Mouse (Mus musculus): Measurements from ENCODE around the gene Ttll5. TPM values are rescaled to one million over a fixed set of nuclear protein-coding genes. Genes with fewer than 3 reads are reported as not detected.
A peak's percentile ranks its signal among the peaks of the same experiment; 100 is the strongest.

Gene Ttll5
- polyA plus RNA-seq, 1 experiment from 2014 or later = 3.7 TPM

DNA sequence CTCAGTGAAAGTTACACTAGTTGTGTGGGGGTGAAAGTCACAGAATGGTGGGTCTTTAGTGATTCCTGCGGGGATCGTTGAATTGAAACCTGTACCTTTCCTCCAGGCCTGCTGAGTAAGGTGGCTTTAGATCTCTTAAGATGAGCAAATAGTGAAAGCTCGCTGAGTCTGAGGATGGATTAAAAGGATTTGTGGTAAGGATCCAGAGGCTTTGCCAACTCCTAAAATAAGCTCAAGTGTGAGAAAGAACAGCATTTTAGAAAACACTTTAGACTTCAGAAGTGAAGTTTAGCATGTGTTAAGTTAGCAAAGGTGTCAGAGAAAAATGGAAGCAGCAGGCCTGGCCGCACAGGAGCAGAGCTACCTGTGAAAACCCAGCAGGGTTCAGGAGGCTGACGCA lies 192.9 kb downstream of the Ttll5 start:
- Histone ChIP-seq H3K27ac (replicated peaks) (no peak overlapping the region), H3K36me3 (ENCODE audit: control insufficient read depth, insufficient read depth, low read length) (no peaks in the 10 kb centered on the region), H3K4me2 (replicated peaks; ENCODE audit: low read depth) (no peak overlapping the region), H3K27me3 (ENCODE audit: control insufficient read depth, insufficient read depth, low read length) (no peaks in the 10 kb centered on the region), H3K9me3 (ENCODE audit: control insufficient read depth, low read length) (no peaks in the 10 kb centered on the region), H3K9ac (ENCODE audit: low read length) (no peak overlapping the region), H3K4me3 (ENCODE audit: low read depth, low read length) (no peak overlapping the region), H3K4me1 (replicated peaks; ENCODE audit: control insufficient read depth, insufficient read depth) (no peaks in the 10 kb centered on the region)
- ATAC-seq (ENCODE audit: low FRiP score, low TSS enrichment) (no peak), DNase-seq (ENCODE audit: low spot score) (no peak)
- 47% methylated on average over 5 of the region's 5 CpGs for WGBS
- TF ChIP-seq EP300 (optimal IDR thresholded peaks at IDR 0.05) = no peak
- TF ChIP-seq CTCF (IDR thresholded peaks at IDR 0.05; ENCODE audit: low read depth) = no peak

DNA sequence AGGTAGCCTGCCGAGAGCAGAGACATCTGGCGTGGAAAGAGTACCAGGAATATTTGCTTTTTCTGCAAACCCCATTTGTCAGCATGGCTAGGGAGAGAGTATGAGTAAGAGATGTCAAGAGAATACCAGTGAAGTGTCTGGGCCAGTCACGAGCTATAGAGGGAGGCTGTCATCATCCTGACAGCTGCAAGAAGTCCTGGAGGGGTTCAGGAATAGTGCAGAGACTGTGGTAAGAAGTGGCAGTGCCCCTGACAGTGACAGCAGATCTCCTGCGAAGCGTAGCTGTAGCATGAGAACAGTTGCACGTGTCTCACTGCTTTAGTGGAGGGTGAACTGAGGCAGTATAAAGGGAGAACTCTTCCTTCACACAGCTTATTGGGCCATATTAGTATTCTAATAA lies 197.1 kb downstream of the Ttll5 start:
- Histone ChIP-seq H3K4me2 (replicated peaks; ENCODE audit: low read depth) (no peak overlapping the region), H3K9me3 (ENCODE audit: control insufficient read depth, low read length) (no peaks in the 10 kb centered on the region), H3K4me3 (ENCODE audit: low read depth, low read length) (no peak overlapping the region), H3K4me1 (replicated peaks; ENCODE audit: control insufficient read depth, insufficient read depth) (peaks cover 3% of the 10 kb centered on the region; the same call in 1 of the 2 replicates), H3K27me3 (ENCODE audit: control insufficient read depth, insufficient read depth, low read length) (no peaks in the 10 kb centered on the region), H3K9ac (ENCODE audit: low read length) (no peak overlapping the region), H3K36me3 (ENCODE audit: control insufficient read depth, insufficient read depth, low read length) (no peaks in the 10 kb centered on the region), H3K27ac (replicated peaks) (no peak overlapping the region)
- DNase-seq (ENCODE audit: low spot score) = no peak
- no peak for ATAC-seq (ENCODE audit: low FRiP score, low TSS enrichment)
- 84% methylated on average over 6 of the region's 6 CpGs for WGBS
- TF ChIP-seq EP300 (optimal IDR thresholded peaks at IDR 0.05) (no peak), CTCF (IDR thresholded peaks at IDR 0.05; ENCODE audit: low read depth) (no peak)

DNA sequence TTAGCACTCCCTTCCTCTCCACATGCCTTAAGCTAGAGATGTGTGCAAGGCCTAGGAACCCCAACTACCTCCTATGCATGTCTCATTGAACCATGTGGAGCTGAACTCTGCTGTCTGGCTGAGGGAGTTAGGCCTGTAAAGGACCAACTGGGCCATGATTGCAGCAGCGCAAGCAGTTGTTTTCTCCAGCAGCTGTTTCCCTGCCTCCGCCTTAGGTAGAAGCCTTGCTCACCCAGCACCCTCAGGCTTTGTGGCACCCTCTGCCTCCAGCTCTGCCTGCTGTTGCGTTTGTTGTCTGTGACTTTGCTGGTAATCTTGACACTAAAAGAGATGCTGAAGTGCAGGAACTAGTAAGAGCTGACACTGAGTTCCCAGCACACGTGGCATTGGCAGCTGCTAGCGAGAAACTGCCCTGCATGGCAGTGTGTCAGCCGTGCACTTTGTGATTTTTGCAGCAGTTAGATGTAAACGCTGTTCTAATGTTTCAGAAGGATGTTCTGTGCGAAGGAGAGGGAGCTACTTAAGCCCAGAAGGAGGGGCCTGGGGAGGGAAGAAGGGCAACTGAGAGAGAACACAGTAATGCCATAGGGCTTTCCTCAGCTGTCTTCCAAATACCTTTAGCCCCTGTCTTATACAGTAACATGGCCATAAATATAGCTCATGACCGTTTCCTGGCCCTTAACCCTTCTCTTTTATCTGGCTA lies 198.0 kb downstream of the Ttll5 start:
- Histone ChIP-seq H3K27ac (replicated peaks) (no peak overlapping the region), H3K9ac (ENCODE audit: low read length) (no peak overlapping the region), H3K4me2 (replicated peaks; ENCODE audit: low read depth) (no peak overlapping the region), H3K4me1 (replicated peaks; ENCODE audit: control insufficient read depth, insufficient read depth) (peaks cover 3% of the 10 kb centered on the region; the same call in 1 of the 2 replicates), H3K27me3 (ENCODE audit: control insufficient read depth, insufficient read depth, low read length) (no peaks in the 10 kb centered on the region), H3K4me3 (ENCODE audit: low read depth, low read length) (no peak overlapping the region), H3K9me3 (ENCODE audit: control insufficient read depth, low read length) (no peaks in the 10 kb centered on the region), H3K36me3 (ENCODE audit: control insufficient read depth, insufficient read depth, low read length) (no peaks in the 10 kb centered on the region)
- DNase-seq (ENCODE audit: low spot score) (no peak), ATAC-seq (ENCODE audit: low FRiP score, low TSS enrichment) (no peak)
- WGBS = 63% methylated on average over 9 of the region's 9 CpGs
- no peak for TF ChIP-seq EP300 (optimal IDR thresholded peaks at IDR 0.05)
- TF ChIP-seq CTCF (IDR thresholded peaks at IDR 0.05; ENCODE audit: low read depth) = no peak

DNA sequence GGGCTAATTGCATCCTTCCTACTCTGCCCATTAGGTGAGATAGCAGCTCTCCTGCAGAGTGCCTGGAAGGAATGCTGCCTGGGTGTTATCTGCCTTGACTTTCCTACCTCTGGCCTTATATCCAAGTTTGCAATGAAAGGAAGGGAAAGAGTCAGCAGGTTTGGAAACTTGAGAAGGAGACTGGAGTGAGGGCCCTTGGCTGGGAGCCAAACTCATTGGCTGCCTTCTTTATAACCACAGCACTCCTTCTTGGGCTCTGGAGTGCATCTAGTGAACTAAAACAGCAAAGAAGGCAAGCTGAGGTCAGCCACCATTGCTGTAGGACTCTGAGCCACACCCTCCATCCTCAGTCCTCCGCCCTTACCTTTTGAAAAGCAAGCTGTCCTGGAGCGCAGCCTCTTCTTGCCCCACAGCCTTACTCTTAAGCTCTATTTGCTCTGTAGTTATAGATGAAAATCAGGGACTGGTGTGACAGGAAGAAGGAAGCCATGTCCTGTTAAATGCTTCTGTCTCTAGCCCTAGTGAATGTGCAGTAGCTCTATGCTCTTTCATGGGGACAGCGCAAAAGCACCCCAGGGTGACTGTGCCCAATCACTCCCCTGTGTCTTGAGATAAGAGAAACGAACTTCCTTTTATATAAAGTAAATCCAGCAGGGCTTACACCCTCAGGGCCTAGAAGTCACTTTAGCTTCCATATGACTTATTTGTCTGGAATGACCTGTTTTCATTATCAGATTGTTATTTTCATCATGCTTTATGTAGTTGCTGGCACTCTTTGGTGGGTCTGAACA lies 198.8 kb downstream of the Ttll5 start:
- Histone ChIP-seq H3K27me3 (ENCODE audit: control insufficient read depth, insufficient read depth, low read length) (no peaks in the 10 kb centered on the region), H3K9ac (ENCODE audit: low read length) (no peak overlapping the region), H3K4me3 (ENCODE audit: low read depth, low read length) (no peak overlapping the region), H3K36me3 (ENCODE audit: control insufficient read depth, insufficient read depth, low read length) (no peaks in the 10 kb centered on the region), H3K4me1 (replicated peaks; ENCODE audit: control insufficient read depth, insufficient read depth) (peaks cover 3% of the 10 kb centered on the region; the same call in 1 of the 2 replicates), H3K4me2 (replicated peaks; ENCODE audit: low read depth) (no peak overlapping the region), H3K9me3 (ENCODE audit: control insufficient read depth, low read length) (no peaks in the 10 kb centered on the region), H3K27ac (replicated peaks) (no peak overlapping the region)
- TF ChIP-seq CTCF (IDR thresholded peaks at IDR 0.05; ENCODE audit: low read depth) (no peak), EP300 (optimal IDR thresholded peaks at IDR 0.05) (no peak)
- no peak for DNase-seq (ENCODE audit: low spot score)
- WGBS = 72% methylated on average over 4 of the region's 4 CpGs
- ATAC-seq (ENCODE audit: low FRiP score, low TSS enrichment) = no peak; the same call in 1 of the 2 replicates

DNA sequence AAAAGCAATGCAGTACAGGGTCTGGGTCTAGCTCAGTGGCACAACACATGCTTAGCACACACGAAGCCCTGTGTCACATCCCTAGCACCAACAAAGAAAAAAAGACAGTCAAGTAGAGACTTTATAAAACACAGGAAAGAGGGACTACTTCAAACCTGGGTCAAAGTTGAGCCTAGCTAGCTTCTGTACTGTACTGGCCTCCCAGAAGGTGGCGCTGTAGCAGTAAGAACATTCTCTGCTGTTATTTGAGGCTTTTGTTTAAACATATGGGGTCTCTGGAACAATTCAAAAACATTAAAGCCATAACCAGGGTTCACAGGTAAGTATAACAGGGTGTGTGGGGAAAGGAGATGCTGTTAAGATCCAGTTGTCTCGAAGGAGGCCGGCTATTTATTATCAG lies 200.0 kb downstream of the Ttll5 start:
- DNase-seq (ENCODE audit: low spot score) (peak; percentile 42), ATAC-seq (ENCODE audit: low FRiP score, low TSS enrichment) (no peak)
- no peak overlapping the region for H3K27ac ChIP-seq (replicated peaks)
- H3K36me3 ChIP-seq (ENCODE audit: control insufficient read depth, insufficient read depth, low read length) = no peaks in the 10 kb centered on the region
- 75% methylated on average over 4 of the region's 4 CpGs for WGBS
- no peaks in the 10 kb centered on the region for H3K9me3 ChIP-seq (ENCODE audit: control insufficient read depth, low read length)
- H3K9ac ChIP-seq (ENCODE audit: low read length) = no peak overlapping the region
- no peak overlapping the region for H3K4me2 ChIP-seq (replicated peaks; ENCODE audit: low read depth)
- TF ChIP-seq EP300 (optimal IDR thresholded peaks at IDR 0.05) = no peak
- peak; percentile 76 for TF ChIP-seq CTCF (IDR thresholded peaks at IDR 0.05; ENCODE audit: low read depth)
- peaks cover 3% of the 10 kb centered on the region; the same call in 1 of the 2 replicates for H3K4me1 ChIP-seq (replicated peaks; ENCODE audit: control insufficient read depth, insufficient read depth)
- H3K4me3 ChIP-seq (ENCODE audit: low read depth, low read length) = no peak overlapping the region
- no peaks in the 10 kb centered on the region for H3K27me3 ChIP-seq (ENCODE audit: control insufficient read depth, insufficient read depth, low read length)

- Histone ChIP-seq H3K9me3 (ENCODE audit: control insufficient read depth, low read length) (no peaks in the 10 kb centered on the region), H3K27ac (replicated peaks) (no peak overlapping the region), H3K4me2 (replicated peaks; ENCODE audit: low read depth) (no peak overlapping the region), H3K4me1 (replicated peaks; ENCODE audit: control insufficient read depth, insufficient read depth) (peaks cover 3% of the 10 kb centered on the region; the same call in 1 of the 2 replicates), H3K4me3 (ENCODE audit: low read depth, low read length) (no peak overlapping the region), H3K9ac (ENCODE audit: low read length) (no peak overlapping the region), H3K36me3 (ENCODE audit: control insufficient read depth, insufficient read depth, low read length) (no peaks in the 10 kb centered on the region), H3K27me3 (ENCODE audit: control insufficient read depth, insufficient read depth, low read length) (no peaks in the 10 kb centered on the region)
- TF ChIP-seq CTCF (IDR thresholded peaks at IDR 0.05; ENCODE audit: low read depth) = no peak
- TF ChIP-seq EP300 (optimal IDR thresholded peaks at IDR 0.05) = no peak
- ATAC-seq (ENCODE audit: low FRiP score, low TSS enrichment) (no peak), DNase-seq (ENCODE audit: low spot score) (no peak)
- 88% methylated on average over 6 of the region's 6 CpGs for WGBS
These were observed 201.0 kb downstream of the Ttll5 start for GRCm38 (mm10) chr12:86025480-86025879.

All from stomach, postnatal 0 days (tissue).